Mouse (Mus musculus) erythroblast, embryonic 14.5 days (primary cell): ENCODE data around the gene Cnnm2. TPM values are rescaled to one million over a fixed set of nuclear protein-coding genes. Genes with fewer than 3 reads are reported as not detected.

Source experiments
- H3K27me3 ChIP-seq: 2 replicates; pipeline ENCODE4 v1.6.1; 2012; ENCODE audit warnings: inconsistent platforms; ENCODE audit not compliant: control insufficient read depth
- H3K36me3 ChIP-seq: 2 replicates; pipeline ENCODE4 v1.6.1; 2012; ENCODE audit warnings: mild to moderate bottlenecking, inconsistent platforms; ENCODE audit not compliant: control insufficient read depth
- H3K4me1 ChIP-seq: 2 replicates; pipeline ENCODE4 v1.6.1; 2012; ENCODE audit warnings: inconsistent platforms; ENCODE audit not compliant: control insufficient read depth
- H3K4me3 ChIP-seq: replicated peaks from 2 replicates; pipeline ENCODE3; 2012; ENCODE audit warnings: moderate library complexity, mild to moderate bottlenecking, inconsistent platforms
- H3K9me3 ChIP-seq: 2 replicates; pipeline ENCODE4 v1.6.1; 2012; ENCODE audit warnings: low read length, inconsistent platforms, mixed read lengths; ENCODE audit not compliant: control insufficient read depth
- GATA1 ChIP-seq: IDR thresholded peaks from 2 replicates; pipeline ENCODE4 v1.6.1; 2012; ENCODE audit warnings: low read length, inconsistent platforms, mixed read lengths
- TAL1 ChIP-seq: IDR thresholded peaks from 3 replicates; pipeline ENCODE4 v1.6.1; 2012; ENCODE audit warnings: low read length, inconsistent platforms, mixed read lengths
- polyA plus RNA-seq: library from polyadenylated mRNA; stranded (reverse); fragments of >175 nt; gene quantifications from 2 replicates; pipeline ENCODE4 v1.2.3, GENCODE M21; 2012

The Cnnm2 gene
- polyA plus RNA-seq, 1 experiment: 4.9 TPM

- no peaks in the 10 kb centered on the region for H3K27me3 ChIP-seq
- H3K4me3 ChIP-seq: no peak overlapping the region
- TF ChIP-seq GATA1 (no peak), TAL1 (no peak)
- peaks cover 41% of the 10 kb centered on the region for H3K4me1 ChIP-seq
- peaks cover 38% of the 10 kb centered on the region for H3K36me3 ChIP-seq
- no peaks in the 10 kb centered on the region for H3K9me3 ChIP-seq
These were observed 166.7 kb downstream of the Cnnm2 start for GRCm38 (mm10) chr19:46928136-46928535.

DNA sequence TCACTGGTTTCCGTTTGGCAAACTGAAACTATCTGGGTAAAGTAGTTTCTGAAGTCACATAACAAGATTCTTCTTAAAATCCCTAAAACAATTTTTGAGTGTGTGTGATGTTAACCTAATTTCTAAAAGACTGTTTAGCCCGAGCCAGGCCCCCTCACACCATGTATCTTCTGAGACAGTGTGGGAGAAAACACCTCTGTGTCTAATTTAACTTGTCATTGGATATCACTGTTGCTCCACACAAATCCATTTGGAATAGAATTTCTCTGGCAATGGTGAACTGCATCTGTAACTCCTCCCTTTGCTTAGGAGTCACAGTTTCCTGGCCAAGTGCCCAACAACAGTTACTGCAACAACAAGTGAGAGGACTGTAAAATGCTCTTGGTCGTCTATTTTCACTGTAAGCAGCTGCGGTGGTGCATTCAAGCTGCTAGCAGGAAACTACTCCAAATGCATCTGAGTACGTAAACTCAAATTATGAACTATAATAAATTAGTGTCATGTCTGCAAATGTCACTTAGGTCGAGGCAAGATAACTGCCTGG, 167.7 kb downstream of the Cnnm2 start:
- H3K4me1 ChIP-seq: peaks cover 48% of the 10 kb centered on the region
- H3K27me3 ChIP-seq: no peaks in the 10 kb centered on the region
- no peaks in the 10 kb centered on the region for H3K9me3 ChIP-seq
- TF ChIP-seq TAL1 (no peak), GATA1 (no peak)
- peaks cover 38% of the 10 kb centered on the region for H3K36me3 ChIP-seq
- H3K4me3 ChIP-seq: no peak overlapping the region

Other genes starting within 250 kb of the Cnnm2 start
- 1.5 and 3.1 TPM in 2 replicates for gene Arl3, start 188.4 kb upstream of the Cnnm2 start, polyA plus RNA-seq
- gene Sfxn2, start 188.2 kb upstream of the Cnnm2 start, polyA plus RNA-seq: 0.02 and 0.06 TPM in 2 replicates
- gene Wbp1l, start 162.5 kb upstream of the Cnnm2 start, polyA plus RNA-seq: 1.4 and 1.9 TPM in 2 replicates
- not detected in 2 replicates for gene Cyp17a1, start 88.4 kb upstream of the Cnnm2 start, polyA plus RNA-seq
- gene Borcs7, start 71.7 kb upstream of the Cnnm2 start, polyA plus RNA-seq: 0.06 and 0.10 TPM in 2 replicates
- 0.07 TPM in 1 of 2 replicates, not detected in the other for gene As3mt, start 54.1 kb upstream of the Cnnm2 start, polyA plus RNA-seq